Mouse (Mus musculus): ENCODE measurements around the gene Kctd8.

The Kctd8 gene

DNA sequence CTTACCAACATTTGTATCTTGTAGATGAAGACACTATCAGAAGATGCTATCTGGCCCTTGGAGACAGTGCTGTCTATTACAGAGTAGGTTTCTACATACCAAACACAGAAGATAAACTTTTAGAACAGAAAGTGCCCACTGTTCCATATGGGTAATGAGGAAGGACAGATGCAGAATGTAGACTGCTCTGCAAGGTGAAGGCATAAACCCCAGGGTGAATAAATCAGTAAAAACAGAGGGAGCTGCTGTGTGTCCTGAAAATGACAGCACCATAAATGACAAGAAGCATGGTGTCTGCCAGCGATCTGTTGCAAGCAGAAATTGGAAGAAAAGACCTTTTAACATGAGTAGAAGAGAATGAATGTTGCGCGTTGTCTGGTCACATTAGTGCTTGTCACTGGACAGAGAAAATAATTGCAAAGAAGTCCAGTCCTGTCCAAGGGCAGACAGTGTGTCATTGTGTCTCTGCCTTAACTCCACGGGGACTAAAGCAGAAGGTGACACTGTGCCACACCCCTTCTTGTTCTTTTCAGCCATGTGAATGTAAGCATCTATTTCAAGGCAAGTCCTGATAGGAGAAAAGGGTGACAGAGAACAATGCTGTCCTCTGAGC, 181.5 kb downstream of the Kctd8 start:
- no peak for DNase-seq (ENCODE audit: low read depth, low spot score)

DNA sequence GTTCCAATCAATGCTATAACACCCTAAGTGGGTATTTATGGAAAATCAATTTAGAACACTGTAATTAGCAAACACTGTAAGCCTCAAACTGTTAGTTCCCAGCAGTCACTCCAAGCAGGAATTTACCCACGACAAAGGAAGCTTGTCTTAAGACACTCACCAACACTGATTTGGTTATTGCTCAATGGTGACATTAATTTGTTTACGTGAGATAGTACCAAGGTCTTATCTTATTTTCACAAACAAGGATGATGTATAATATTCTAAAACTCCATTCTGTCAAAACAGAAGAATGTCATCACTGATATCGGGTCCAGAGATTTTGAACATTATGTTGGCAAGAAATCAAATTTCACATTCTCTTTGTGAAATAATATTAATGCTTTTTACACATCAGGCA, 185.0 kb downstream of the Kctd8 start:
- no peak for DNase-seq (ENCODE audit: low read depth, low spot score)

DNA sequence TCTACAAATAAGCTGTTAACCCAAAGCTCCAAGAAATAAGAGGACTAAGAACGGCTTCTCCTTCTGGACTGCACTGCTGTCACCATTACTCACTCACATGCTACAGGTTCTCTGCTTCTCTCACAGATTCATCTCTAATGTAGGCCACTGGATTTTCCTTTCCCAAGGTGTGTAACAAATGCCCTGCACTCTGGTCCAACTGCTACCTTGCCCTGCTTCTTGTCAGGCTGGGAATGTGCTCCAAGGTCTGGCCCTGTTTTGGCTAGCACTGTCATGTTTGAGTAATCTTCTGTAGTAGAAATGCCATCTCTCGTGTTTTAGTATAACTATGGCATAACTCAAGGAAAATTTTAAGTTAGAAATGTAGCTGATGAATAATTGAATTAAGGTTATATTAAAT, 195.7 kb downstream of the Kctd8 start:
- DNase-seq (ENCODE audit: low read depth, low spot score), result no peak

DNA sequence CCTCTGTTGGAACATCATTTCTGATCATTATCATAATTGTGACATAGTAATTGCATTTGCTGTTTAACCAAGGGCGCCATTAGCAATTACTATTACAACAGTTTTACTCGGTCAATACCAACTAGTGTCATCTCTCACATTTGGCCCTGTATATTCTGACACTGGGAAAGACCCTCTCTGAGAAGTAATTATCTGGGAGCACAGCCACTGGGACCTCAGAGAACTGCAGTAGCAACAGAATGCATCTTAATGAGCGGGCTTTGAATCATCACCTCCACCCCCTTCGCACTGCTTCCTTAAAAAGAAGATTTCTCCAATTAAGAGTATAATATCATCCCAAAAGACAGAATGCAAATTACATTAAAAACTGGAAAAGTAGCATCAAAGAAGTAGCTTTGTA, 200.4 kb downstream of the Kctd8 start:
- DNase-seq (ENCODE audit: low read depth, low spot score), result no peak

DNA sequence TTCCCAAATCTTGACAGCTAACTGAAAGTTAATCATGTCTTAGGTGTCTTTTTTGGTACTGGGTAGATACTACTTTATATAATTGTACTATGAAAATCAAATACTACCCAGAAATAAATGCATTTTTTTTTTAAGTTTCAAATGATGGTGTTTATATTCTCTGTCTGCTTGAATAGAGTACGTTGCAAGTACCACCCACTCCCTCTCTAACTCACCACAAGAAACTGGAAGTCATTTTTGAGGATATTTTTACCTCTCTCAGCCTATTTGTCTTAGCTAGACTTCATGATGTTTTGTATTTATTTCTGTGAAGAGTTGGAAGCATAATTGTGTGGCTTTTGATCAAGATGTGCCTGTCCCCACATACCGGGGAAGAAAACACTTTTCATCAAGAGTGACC, 232.8 kb downstream of the Kctd8 start:
- DNase-seq (ENCODE audit: low read depth, low spot score), result no peak

DNA sequence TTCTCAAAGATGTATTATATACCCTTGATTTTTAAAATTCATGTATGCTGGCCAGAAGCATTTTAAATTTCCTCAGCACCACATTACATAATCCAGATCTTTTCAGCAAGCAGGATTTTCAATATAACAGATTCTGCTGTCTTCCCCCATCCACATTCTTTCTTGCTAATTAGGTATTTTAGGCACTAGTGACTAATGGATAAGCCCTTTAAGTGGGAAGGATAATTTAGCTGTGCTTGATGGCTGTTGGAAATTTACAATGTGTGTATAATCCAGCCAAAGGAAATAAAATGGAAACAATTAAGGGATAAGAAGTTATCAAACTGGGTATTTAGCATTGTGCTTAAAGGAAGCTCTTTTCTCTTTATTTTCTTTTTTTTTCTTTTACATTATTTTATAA, 252.6 kb downstream of the Kctd8 start:
- no peak for DNase-seq (ENCODE audit: low read depth, low spot score)

Measured in brain, embryonic 18.5 days (tissue).